Mouse (Mus musculus): ENCODE measurements at regions not wholly inside any gene's neighbourhood (a gene's known extent, or its start where the extent isn't known, plus 50 kb on each side); places are given as distances from the start of the nearest gene placed in this dataset.

DNA sequence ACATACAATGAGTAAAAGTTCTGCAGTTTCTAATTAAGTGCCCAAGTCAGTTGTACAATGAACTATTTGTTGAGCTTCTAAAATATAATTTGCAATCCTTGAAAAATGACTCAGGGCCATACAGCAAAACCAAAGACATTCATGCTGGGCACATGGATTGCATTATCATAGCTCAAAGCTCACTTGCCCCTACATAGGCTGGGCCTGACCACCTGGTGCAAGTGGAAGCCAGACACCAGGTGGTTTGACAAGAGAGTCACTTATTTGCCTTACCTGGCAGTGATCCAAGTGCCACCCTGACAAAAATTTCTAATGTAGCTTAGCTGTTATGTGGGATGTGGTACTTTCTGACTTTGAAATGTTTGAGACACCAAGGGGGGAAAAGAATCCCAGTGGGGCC is 997.7 kb downstream of the Slc22a22 start:
- TF ChIP-seq CTCF (IDR thresholded peaks at IDR 0.05; ENCODE audit: low read depth) (no peak), EP300 (IDR thresholded peaks at IDR 0.05; ENCODE audit: low read depth) (no peak)
